Mouse (Mus musculus): ENCODE measurements around the gene Gm20479.

Gm20479 gene

GRCm38 (mm10) chr7:27334405-27334911 is 22.8 kb downstream of the Gm20479 start:
- peak in 1 of 2 experiments; percentile 44 for DNase-seq (ENCODE audit: low spot score in 2 of 2)

DNA sequence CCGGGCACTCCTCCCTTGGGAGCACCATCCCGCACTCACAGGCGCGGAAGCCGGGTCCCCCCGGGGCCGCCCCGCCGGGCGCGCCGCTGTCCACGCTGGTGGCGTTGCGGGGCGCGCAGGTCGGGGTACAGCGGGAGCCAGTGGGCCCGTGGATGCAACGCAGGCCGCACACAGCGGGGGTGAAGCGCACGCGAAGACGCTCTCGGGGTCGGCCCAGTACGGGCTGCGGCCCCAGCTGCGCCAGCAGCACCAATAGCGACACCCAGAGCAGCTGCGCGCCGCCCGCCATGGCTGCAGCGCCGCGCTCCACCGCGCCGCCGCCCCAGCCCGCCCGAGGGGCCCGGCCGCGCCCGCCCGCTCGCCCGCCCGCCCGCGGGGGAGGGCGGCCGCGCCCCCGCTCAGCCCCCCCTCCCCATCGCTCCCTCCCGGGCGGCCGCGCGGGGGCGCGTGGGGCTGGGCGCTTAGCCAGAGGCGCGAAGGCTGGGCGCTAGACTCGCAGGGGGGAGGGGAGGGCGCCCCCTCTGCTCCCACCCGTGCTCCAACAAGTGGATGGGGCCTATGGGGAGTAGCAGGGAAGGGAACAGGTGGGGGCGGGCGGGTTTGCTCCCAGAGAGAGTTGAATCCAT is 23.8 kb downstream of the Gm20479 start:
- DNase-seq (ENCODE audit: low spot score in 2 of 2) = no peak

GRCm38 (mm10) chr7:27332353-27333199 is 24.6 kb downstream of the Gm20479 start:
- DNase-seq (ENCODE audit: low spot score in 2 of 2) = peak; percentile 92 to 95

DNA sequence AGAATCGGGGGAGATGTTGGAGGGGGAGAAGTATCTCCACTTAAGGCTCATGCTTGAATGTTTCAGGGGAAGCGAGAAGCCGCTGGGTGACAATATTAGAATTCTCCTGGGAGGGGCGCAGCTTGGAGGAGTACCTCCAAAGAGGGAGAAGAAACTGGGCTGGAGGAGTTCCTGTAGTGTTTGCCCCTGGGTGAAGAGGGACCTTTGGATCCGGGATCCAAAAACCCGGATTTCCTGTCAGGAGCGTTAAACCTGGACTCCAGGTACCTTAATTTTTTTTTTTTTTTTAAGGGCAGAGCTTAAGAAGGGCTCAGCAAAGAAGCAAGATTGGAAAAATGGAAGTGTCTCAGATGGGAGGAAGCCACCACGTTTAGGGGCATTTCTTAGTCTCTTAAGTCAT is 25.4 kb downstream of the Gm20479 start:
- no peak for DNase-seq (ENCODE audit: low spot score in 2 of 2)

DNA sequence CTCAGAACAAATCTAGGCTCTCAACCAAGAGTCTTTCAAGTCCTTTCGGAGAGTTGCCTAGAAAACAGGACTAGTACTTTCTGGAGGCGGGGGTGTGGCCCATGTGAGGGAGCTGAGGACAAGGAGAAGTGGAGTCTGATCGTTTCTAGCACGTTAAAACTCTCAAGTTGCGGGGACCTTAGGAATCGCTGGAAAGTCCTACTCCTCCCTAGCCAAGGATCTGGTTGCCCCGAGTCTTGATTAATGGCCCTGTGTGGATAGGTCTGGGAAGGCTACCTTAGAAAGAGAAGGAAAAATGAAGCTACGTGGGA is 25.7 kb downstream of the Gm20479 start:
- peak; percentile 48 to 51 for DNase-seq (ENCODE audit: low spot score in 2 of 2)

DNA sequence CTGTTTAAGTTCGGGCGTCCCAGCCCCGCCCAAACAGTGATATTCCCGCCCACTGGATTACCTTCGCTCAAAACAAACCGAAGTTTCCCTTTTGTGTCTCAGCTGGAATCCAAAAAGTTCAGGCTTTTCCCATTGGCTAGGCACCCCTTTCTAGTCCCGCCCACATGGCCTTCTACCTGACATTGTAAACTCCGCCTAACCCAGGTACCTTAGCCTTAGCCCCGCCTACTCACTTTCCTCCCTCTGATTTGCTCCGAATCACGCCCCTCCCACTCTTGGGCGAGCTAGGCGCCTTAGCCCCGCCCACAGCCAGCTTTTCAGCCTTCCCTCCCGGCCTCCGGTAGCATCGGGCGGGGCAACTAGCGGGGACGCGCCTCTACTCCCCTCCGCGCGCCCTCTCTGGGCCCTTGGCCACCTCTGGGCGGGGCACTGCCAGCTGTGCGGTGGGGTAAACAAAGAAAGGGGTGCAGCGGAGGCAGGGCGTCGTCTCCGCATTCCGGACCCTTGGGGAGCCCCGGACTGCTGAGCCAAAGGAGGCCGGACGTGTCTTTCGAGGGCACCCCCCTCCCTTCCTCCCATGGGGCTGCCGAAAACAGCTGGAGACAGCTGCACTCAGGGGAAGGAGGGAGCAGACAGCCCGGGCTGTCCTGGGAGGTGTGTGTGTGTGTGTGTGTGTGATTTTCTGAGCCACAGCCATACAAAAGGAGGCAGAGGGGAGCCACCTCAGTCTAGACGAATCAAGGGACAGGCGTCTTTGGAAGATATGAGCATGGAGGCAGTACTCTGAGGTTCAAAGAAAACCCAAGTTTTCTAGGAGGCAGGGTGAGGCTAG is 26.3 kb downstream of the Gm20479 start:
- DNase-seq (ENCODE audit: low spot score in 2 of 2) = peak; percentile 95 to 96

- no peak for DNase-seq (ENCODE audit: low spot score in 2 of 2)
Measured at GRCm38 (mm10) chr7:27329981-27330380, 27.2 kb downstream of the Gm20479 start.

GRCm38 (mm10) chr7:27329326-27329947 is 27.8 kb downstream of the Gm20479 start:
- peak; percentile 82 to 86 for DNase-seq (ENCODE audit: low spot score in 2 of 2)

DNA sequence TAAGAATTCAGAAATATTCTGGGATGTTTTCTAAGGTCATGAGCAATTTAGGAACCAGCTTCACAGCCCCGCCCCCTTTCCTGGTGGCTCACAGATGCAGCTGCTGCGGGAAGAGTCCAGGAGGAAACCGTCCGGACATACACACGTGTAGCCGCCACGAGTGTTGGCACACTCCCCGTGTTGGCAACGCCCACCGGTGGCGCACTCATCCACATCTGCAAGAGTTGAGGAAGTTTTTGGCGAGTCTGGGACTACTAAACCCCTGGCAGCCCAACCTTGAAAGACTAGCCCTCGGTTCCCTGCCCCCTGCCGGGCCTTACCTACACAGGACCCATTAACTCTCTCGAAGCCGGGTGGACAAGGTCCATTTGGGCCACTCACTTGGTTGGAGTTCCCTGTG is 28.6 kb downstream of the Gm20479 start:
- DNase-seq (ENCODE audit: low spot score in 2 of 2) = peak; percentile 38 to 56

DNA sequence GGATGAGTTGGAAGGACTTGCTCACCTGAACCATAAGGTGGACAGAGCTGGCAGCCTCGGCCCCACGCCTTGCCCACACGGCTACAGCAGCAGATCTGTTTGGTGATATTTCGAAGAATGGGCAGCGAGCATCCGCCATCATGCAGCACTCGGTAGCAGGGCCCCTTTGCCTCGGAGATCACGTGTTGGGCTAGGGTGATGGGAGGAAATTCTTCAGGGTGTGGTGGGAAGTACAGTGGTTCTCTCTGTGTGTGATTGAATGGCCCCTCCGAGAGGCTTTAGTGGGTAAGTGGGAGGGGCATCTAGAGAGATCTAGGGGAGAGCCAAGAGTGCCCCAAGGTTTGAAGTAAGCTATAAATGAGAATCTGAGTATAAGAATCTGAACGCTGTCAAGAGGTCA is 29.1 kb downstream of the Gm20479 start:
- no peak for DNase-seq (ENCODE audit: low spot score in 2 of 2)

GRCm38 (mm10) chr7:27327500-27327899 is 29.7 kb downstream of the Gm20479 start:
- no peak for DNase-seq (ENCODE audit: low spot score in 2 of 2)

GRCm38 (mm10) chr7:27326101-27326880 is 30.9 kb downstream of the Gm20479 start:
- peak in 1 of 2 experiments; percentile 73 for DNase-seq (ENCODE audit: low spot score in 2 of 2)

DNA sequence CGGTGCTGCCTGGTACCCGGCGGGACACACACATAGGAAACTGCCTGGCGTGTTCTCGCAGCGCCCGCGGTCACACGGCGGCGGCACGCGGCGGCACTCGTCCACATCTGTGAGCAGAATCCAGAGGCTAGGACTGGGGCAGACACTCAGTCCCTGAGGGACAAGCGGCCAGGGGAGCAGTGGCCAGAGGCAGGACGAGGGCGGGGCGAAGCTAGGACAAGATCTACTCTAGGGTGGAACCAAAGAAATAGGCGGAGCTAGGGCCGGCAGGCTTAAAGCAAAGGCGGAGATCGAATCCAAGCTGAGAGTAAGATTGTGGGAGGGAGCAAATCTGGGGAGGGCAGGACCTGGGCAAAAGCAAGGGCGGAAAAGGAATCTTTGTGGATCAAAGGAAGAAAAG is 31.5 kb downstream of the Gm20479 start:
- peak; percentile 61 to 83 for DNase-seq (ENCODE audit: low spot score in 2 of 2)

DNA sequence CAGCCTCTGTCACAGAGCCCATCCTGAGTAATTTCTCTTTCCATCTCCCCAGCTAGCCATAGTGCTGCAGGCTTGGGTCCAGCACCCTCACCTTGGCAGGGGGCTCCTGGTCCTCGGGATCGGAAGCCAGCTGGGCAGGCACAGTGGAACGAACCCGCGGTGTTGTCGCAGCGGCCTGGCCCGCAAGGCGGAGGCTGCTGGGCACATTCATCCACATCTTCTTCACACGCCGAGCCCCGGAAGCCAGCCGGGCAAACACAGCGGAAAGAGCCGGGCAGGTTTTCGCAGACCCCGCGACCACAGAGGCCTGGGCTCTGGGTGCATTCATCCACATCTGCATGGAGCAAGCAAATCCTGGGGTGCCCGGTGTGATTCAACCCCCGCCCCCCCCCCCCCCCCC is 32.3 kb downstream of the Gm20479 start:
- DNase-seq (ENCODE audit: low spot score in 2 of 2) = no peak

DNA sequence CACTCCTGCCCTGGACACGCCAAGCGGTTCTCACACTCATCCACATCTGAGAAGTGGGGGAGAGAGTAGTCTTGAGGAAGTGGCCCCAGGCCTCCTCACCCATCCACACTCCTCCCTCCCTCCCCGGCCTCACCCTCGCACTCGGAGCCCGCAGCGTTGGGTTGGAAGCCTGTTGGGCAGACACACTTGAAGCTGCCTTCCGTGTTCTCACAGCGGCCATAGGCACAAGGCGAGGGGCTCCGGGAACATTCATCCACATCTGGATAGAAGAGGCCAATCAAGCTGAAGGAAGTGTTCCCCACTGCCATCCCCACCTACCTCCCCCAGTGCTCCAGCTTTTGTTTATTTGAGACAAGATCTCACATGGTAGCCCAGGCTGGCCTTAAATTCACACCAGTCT is 33.1 kb downstream of the Gm20479 start:
- no peak for DNase-seq (ENCODE audit: low spot score in 2 of 2)

GRCm38 (mm10) chr7:27323001-27323400 is 34.2 kb downstream of the Gm20479 start:
- no peak for DNase-seq (ENCODE audit: low spot score in 2 of 2)

- no peak for DNase-seq (ENCODE audit: low spot score in 2 of 2)
Measured at GRCm38 (mm10) chr7:27322291-27322690, 34.9 kb downstream of the Gm20479 start.

DNA sequence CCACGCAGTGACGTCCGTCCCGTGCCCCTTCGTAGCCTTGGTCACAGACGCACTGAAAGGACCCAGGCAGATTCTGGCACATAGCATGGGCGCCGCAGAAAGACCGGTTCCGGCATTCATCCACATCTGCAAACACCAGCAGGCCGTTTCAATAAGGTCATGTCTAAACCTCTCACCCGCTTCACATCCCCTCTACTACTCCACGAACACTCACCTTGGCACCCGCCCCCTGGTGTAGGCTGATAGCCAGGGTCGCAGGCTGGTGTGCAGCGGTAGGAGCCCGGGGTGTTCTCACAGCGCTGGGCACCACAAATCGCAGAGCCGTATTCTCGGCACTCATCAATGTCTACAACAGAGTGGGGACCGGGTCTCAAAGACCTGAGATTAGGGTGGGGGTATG is 37.8 kb downstream of the Gm20479 start:
- DNase-seq (ENCODE audit: low spot score in 2 of 2) = no peak

DNA sequence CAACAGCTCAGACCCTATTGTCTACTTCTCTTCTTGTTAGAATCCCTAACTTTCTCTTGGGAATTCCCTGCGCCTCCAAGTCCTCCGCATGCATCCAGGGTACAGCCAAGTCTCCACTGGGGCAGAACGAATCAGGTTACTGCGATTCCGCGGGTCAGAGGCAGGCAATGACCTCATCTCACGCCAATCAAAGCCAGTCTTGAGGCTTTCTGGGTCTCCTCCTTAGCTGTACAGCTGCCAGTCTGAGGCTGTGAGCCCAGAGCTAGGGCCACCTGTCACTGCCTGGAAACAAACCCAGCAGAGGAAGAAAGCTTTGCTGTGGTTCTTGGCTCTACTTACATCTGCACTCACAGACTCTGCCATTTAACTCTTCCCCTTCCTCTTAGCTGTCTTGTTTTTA is 41.3 kb downstream of the Gm20479 start:
- DNase-seq (ENCODE audit: low spot score in 2 of 2) = no peak

- DNase-seq (ENCODE audit: low spot score in 2 of 2) = no peak
Measured at GRCm38 (mm10) chr7:27314393-27314792, 42.8 kb downstream of the Gm20479 start.

GRCm38 (mm10) chr7:27311651-27312284 is 45.5 kb downstream of the Gm20479 start:
- no peak for DNase-seq (ENCODE audit: low spot score in 2 of 2)

All from urinary bladder, postnatal 36 days (tissue).